ENCODE assay signal across 30 mouse cellular contexts in the genomic region with DNA sequence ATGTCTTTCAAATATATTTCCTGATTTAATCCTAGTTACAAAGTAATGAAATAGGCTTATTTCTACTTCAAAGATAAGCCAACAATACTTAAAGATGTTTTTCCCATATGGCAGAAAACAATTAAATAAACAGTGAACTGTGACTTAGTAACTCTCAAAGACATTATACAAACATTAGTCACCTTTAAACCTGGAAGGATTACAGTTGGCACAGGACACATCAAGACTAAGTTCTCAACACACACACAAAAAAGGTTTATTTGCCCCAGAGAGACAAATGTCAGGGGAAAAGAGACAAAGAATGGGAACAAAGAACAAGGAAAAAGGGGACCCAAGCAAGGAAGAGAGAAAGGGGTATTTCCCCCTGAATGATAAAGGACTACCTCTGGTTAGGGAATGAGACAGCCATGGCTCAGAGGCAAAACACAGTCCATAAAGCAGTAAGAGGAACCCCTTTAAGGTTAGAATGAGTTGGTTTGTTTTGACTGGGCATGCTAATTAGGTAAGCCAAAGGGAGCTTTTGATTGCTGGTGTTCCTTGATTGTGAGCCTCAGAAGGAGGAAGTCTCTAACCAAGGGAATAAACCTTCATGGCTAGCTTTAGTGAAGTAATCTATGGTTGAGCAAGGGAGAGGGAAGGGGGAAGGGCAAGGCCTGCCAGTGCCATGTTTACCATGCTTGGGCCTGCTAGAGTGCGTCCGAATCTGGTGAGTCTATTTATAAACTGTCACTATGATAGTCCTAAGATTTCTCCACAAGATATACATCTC.
DNase-seq lines count a peak whose midpoint lies in the region; ATAC-seq lines count a peak whose summit lies in the region.
"Had no signal": no experiment of that assay in that cellular context is flagged by ENCODE, and none has a peak within 500 bp of the region (broad histone marks: within the 10 kb centered on the region; RNA-seq: fewer than 3 reads in every experiment).

No protein-coding gene starts in this region.

- H3K4me1 ChIP-seq in embryonic facial prominence, embryonic 14.5 days (ENCODE audit: control insufficient read depth, insufficient read depth, low read length) = no peaks in the 10 kb centered on the region
- H3K4me1 ChIP-seq in embryonic facial prominence, embryonic 10.5 days = no peaks in the 10 kb centered on the region; the same call in 1 of the 2 replicates
- H3K4me1 ChIP-seq: embryonic facial prominence, embryonic 15.5 days; forebrain, embryonic 13.5 days; hindbrain, embryonic 15.5 days; kidney, embryonic 15.5 days; limb, embryonic 13.5 days; liver, embryonic 15.5 days; midbrain, embryonic 10.5 days; neural tube, embryonic 15.5 days; stomach, embryonic 15.5 days had no signal

- no peaks in the 10 kb centered on the region for H3K9me3 ChIP-seq in embryonic facial prominence, embryonic 14.5 days (ENCODE audit: control insufficient read depth, low read length)
- no peaks in the 10 kb centered on the region for H3K9me3 ChIP-seq in embryonic facial prominence, embryonic 10.5 days
- H3K9me3 ChIP-seq: embryonic facial prominence, embryonic 15.5 days; forebrain, embryonic 13.5 days; G1E; hindbrain, embryonic 15.5 days; kidney, embryonic 15.5 days; limb, embryonic 13.5 days; liver, embryonic 15.5 days; midbrain, embryonic 10.5 days; neural tube, embryonic 15.5 days; stomach, embryonic 15.5 days had no signal

- WGBS in embryonic facial prominence, embryonic 14.5 days = 77% methylated on average over 2 of the region's 2 CpGs
- 64% methylated on average over 2 of the region's 2 CpGs for WGBS in embryonic facial prominence, embryonic 10.5 days

- no peak overlapping the region for H3K9ac ChIP-seq in embryonic facial prominence, embryonic 14.5 days (ENCODE audit: low read depth, low read length)
- H3K9ac ChIP-seq: embryonic facial prominence, embryonic 15.5 days; forebrain, embryonic 13.5 days; hindbrain, embryonic 15.5 days; kidney, embryonic 15.5 days; limb, embryonic 13.5 days; liver, embryonic 15.5 days; neural tube, embryonic 15.5 days; stomach, embryonic 15.5 days had no signal

- no peak overlapping the region for H3K27ac ChIP-seq in embryonic facial prominence, embryonic 14.5 days (replicated peaks; ENCODE audit: low read depth, low read length)
- H3K27ac ChIP-seq in embryonic facial prominence, embryonic 10.5 days (replicated peaks) = no peak overlapping the region
- H3K27ac ChIP-seq: embryonic facial prominence, embryonic 15.5 days; forebrain, embryonic 13.5 days; hindbrain, embryonic 15.5 days; kidney, embryonic 15.5 days; limb, embryonic 13.5 days; liver, embryonic 15.5 days; midbrain, embryonic 10.5 days; neural tube, embryonic 15.5 days; stomach, embryonic 15.5 days had no signal

- H3K27me3 ChIP-seq in embryonic facial prominence, embryonic 14.5 days (replicated peaks; ENCODE audit: control insufficient read depth, insufficient read depth, low read length) = no peaks in the 10 kb centered on the region
- no peaks in the 10 kb centered on the region for H3K27me3 ChIP-seq in embryonic facial prominence, embryonic 10.5 days (replicated peaks; ENCODE audit: low read depth, poor library complexity, severe bottlenecking)
- H3K27me3 ChIP-seq: CH12.LX; embryonic facial prominence, embryonic 15.5 days; forebrain, embryonic 13.5 days; hindbrain, embryonic 15.5 days; kidney, embryonic 15.5 days; limb, embryonic 13.5 days; liver, embryonic 15.5 days; neural tube, embryonic 15.5 days; stomach, embryonic 15.5 days had no signal

- H3K4me3 ChIP-seq in embryonic facial prominence, embryonic 14.5 days (ENCODE audit: low read depth, low read length) = no peak overlapping the region
- H3K4me3 ChIP-seq in embryonic facial prominence, embryonic 10.5 days = no peak overlapping the region
- H3K4me3 ChIP-seq: embryonic facial prominence, embryonic 15.5 days; forebrain, embryonic 13.5 days; hindbrain, embryonic 15.5 days; kidney, embryonic 15.5 days; limb, embryonic 13.5 days; liver, embryonic 15.5 days; midbrain, embryonic 10.5 days; neural tube, embryonic 15.5 days; stomach, embryonic 15.5 days had no signal

- DNase-seq in embryonic facial prominence, embryonic 14.5 days (ENCODE audit: low spot score) = peak; percentile 4
- DNase-seq in embryonic facial prominence, embryonic 10.5 days (ENCODE audit: low spot score) = no peak
- DNase-seq in lung, postnatal 36 days = peak; percentile 29
- no peak for DNase-seq in lung, postnatal 14 days
- DNase-seq in heart, postnatal 4 days = no peak
- DNase-seq in cerebellum, adult 11 months = no peak
- no peak for DNase-seq in neural tube, embryonic 10.5 days (ENCODE audit: extremely low spot score, low spot score)
- DNase-seq: adrenal gland, postnatal 36 days; B cell, adult 2 months; cerebellum, adult 18-20 months; cerebellum, postnatal 25 days; embryo, embryonic 11 days; gastrocnemius, postnatal 36 days; layer of hippocampus, adult 9-11 months; lung, postnatal 10 days; thymus, postnatal 25 days had no signal

- no peaks in the 10 kb centered on the region for H3K36me3 ChIP-seq in embryonic facial prominence, embryonic 14.5 days (ENCODE audit: control insufficient read depth, insufficient read depth, low read length)
- no peaks in the 10 kb centered on the region for H3K36me3 ChIP-seq in embryonic facial prominence, embryonic 10.5 days (replicated peaks)
- H3K36me3 ChIP-seq: embryonic facial prominence, embryonic 15.5 days; G1E; hindbrain, embryonic 15.5 days; kidney, embryonic 15.5 days; limb, embryonic 13.5 days; liver, embryonic 15.5 days; midbrain, embryonic 10.5 days; neural tube, embryonic 15.5 days; stomach, embryonic 15.5 days had no signal

- no peak overlapping the region for H3K4me2 ChIP-seq in embryonic facial prominence, embryonic 14.5 days (ENCODE audit: low read depth, low read length)
- H3K4me2 ChIP-seq: embryonic facial prominence, embryonic 15.5 days; forebrain, embryonic 13.5 days; hindbrain, embryonic 15.5 days; kidney, embryonic 15.5 days; limb, embryonic 13.5 days; liver, embryonic 15.5 days; neural tube, embryonic 15.5 days; stomach, embryonic 15.5 days had no signal

- ATAC-seq in embryonic facial prominence, embryonic 14.5 days (ENCODE audit: low read depth) = no peak
- peak; percentile 96 for ATAC-seq in granulocyte monocyte progenitor cell, adult 5-6 weeks (replicated peaks; ENCODE audit: poor library complexity, severe bottlenecking)
- ATAC-seq: forebrain, embryonic 13.5 days; intestine, embryonic 16.5 days; midbrain, embryonic 16.5 days had no signal

Comparison
In these comparisons a context has a peak if more than half of its experiments do, and no peak if none do; other contexts are left out.
1. DNase-seq: peak in embryonic facial prominence, embryonic 14.5 days (single experiment) and lung, postnatal 36 days (single experiment); none in embryonic facial prominence, embryonic 10.5 days (single experiment), lung, postnatal 14 days (single experiment), heart, postnatal 4 days (single experiment), cerebellum, adult 11 months (single experiment) and neural tube, embryonic 10.5 days (single experiment).